In genomic region chr1:36367698-36368097, GRCm38 (mm10) we compare ENCODE assay signal across 8 mouse cellular contexts. TPM values are rescaled to one million over a fixed set of nuclear protein-coding genes. Genes with fewer than 3 reads are reported as not detected.
DNase-seq lines count a peak whose midpoint lies in the region; ATAC-seq lines count a peak whose summit lies in the region.

No protein-coding gene starts in this region.

- peaks cover 44% of the 10 kb centered on the region for H3K36me3 ChIP-seq in heart, embryonic 14.5 days (ENCODE audit: control insufficient read depth, insufficient read depth, low read length)
- H3K36me3 ChIP-seq in liver, embryonic 13.5 days: peaks cover 34% of the 10 kb centered on the region

- H3K9me3 ChIP-seq in heart, embryonic 14.5 days (ENCODE audit: control insufficient read depth, low read length): no peaks in the 10 kb centered on the region
- H3K9me3 ChIP-seq in liver, embryonic 13.5 days (replicated peaks): no peaks in the 10 kb centered on the region

- 38% methylated on average over 12 of the region's 12 CpGs for WGBS in heart, embryonic 14.5 days
- WGBS in liver, embryonic 13.5 days (ENCODE audit: insufficient replicate concordance): 50% methylated on average over 12 of the region's 12 CpGs

- ATAC-seq in heart, embryonic 14.5 days (ENCODE audit: insufficient number of reproducible peaks, insufficient read depth, low FRiP score, low read depth): no peak
- ATAC-seq in liver, embryonic 13.5 days (ENCODE audit: low read depth): no peak

- peak overlapping the region; percentile 80 for H3K4me2 ChIP-seq in heart, embryonic 14.5 days (ENCODE audit: low read length)
- peak overlapping the region; percentile 80 for H3K4me2 ChIP-seq in liver, embryonic 13.5 days

- DNase-seq in kidney, adult 9 months: peak; percentile 24
- no peak for DNase-seq in kidney, postnatal 25 days
- DNase-seq in Muller cell, postnatal 12 days (ENCODE audit: inconsistent ontology term): peak; percentile 18
- no peak for DNase-seq in liver, embryonic 13.5 days
- DNase-seq in thymus, postnatal 14 days: peak; percentile 8
- no peak for DNase-seq in c-Kit-positive CD71-positive TER-119-positive erythroid progenitor cells, embryonic 14.5 days (ENCODE audit: low spot score)
- DNase-seq in right cerebral cortex, postnatal 4 days: no peak

- peak overlapping the region; percentile 60 to 85 for H3K4me3 ChIP-seq in heart, embryonic 14.5 days (ENCODE audit: control insufficient read depth in 1 of 2, insufficient read depth in 1 of 2, low read depth in 1 of 2, low read length in 2 of 2)
- H3K4me3 ChIP-seq in liver, embryonic 13.5 days (replicated peaks): peak overlapping the region; percentile 77

- peaks cover 4 to 15% of the 10 kb centered on the region in 2 experiments; a peak in 3 of 4 replicates for H3K4me1 ChIP-seq in heart, embryonic 14.5 days (ENCODE audit: control insufficient read depth in 2 of 2, insufficient read depth in 2 of 2, low read length in 2 of 2)
- peaks cover 38% of the 10 kb centered on the region for H3K4me1 ChIP-seq in liver, embryonic 13.5 days (replicated peaks)

- no peak overlapping the region for H3K27ac ChIP-seq in heart, embryonic 14.5 days (replicated peaks in 1 of 2; ENCODE audit: control insufficient read depth in 1 of 2, insufficient read depth in 1 of 2, low read depth in 2 of 2, low read length in 2 of 2)
- no peak overlapping the region for H3K27ac ChIP-seq in liver, embryonic 13.5 days

- H3K27me3 ChIP-seq in heart, embryonic 14.5 days (ENCODE audit: control insufficient read depth, insufficient read depth, low read length): no peaks in the 10 kb centered on the region
- 0 out of 2 replicates have a peak, but pooled peaks cover 6% of the 10 kb centered on the region for H3K27me3 ChIP-seq in liver, embryonic 13.5 days

- H3K9ac ChIP-seq in heart, embryonic 14.5 days (ENCODE audit: low read length): peak overlapping the region; percentile 93; the same call in 1 of the 2 replicates
- H3K9ac ChIP-seq in liver, embryonic 13.5 days: peak overlapping the region; percentile 92

RNA-seq across cellular contexts. Expression of gene Kansl3, which starts 1.3 kb away (rescaled TPM):
- 40.8 and 43.4 TPM in 2 replicates for polyA plus RNA-seq in heart, embryonic 14.5 days (2014; fragmentation: Nextera tagmentation; extraction: Ambion mirVana)
- polyA plus RNA-seq in liver, embryonic 13.5 days (2015; fragmentation: Nextera tagmentation; extraction: Ambion mirVana): 10.9 and 12.2 TPM in 2 replicates

RNA-seq across cellular contexts. Expression of gene Fer1l5, which starts 4.4 kb away (rescaled TPM):
- polyA plus RNA-seq in heart, embryonic 14.5 days (2014; fragmentation: Nextera tagmentation; extraction: Ambion mirVana): 0.61 and 0.63 TPM in 2 replicates
- polyA plus RNA-seq in liver, embryonic 13.5 days (2015; fragmentation: Nextera tagmentation; extraction: Ambion mirVana): 0.23 TPM in 2 replicates

Comparison
In these comparisons a context has a peak if more than half of its experiments do, and no peak if none do; other contexts are left out.
1. DNase-seq: peak in kidney, adult 9 months (single experiment), Muller cell, postnatal 12 days (single experiment) and thymus, postnatal 14 days (single experiment); none in kidney, postnatal 25 days (0 of 2), liver, embryonic 13.5 days (single experiment), c-Kit-positive CD71-positive TER-119-positive erythroid progenitor cells, embryonic 14.5 days (single experiment) and right cerebral cortex, postnatal 4 days (single experiment).